Mouse (Mus musculus) MEL (cell line): ENCODE data around the gene Thap3. TPM values are rescaled to one million over a fixed set of nuclear protein-coding genes. Genes with fewer than 3 reads are reported as not detected.

Experiments
- DNase-seq: peaks from one replicate; pipeline ENCODE4 v3.0.0; 2011; ENCODE audit warnings: low read depth, low spot score
- H3K27ac ChIP-seq: 2 replicates; pipeline ENCODE4 v1.5.1; 2012; ENCODE audit warnings: low read depth, mild to moderate bottlenecking, control low read depth, low read length, moderate library complexity; ENCODE audit not compliant: control insufficient read depth
- H3K27me3 ChIP-seq, 2 experiments: fragments of 150-350 bp in 1 of 2; sonication (generic) in 1 of 2; 2 replicates each; pipeline ENCODE4 v1.6.1; 2012; ENCODE audit warnings: low read length in 2 of 2, mild to moderate bottlenecking in 2 of 2, improper control_type of control experiment in 1 of 2, moderate library complexity in 1 of 2; ENCODE audit not compliant: insufficient read depth in 2 of 2, control insufficient read depth in 1 of 2
- H3K36me3 ChIP-seq, 2 experiments: 2 replicates each; pipeline ENCODE4 v1.6.1; 2012 to 2014; ENCODE audit warnings: low read length in 2 of 2, improper control_type of control experiment in 1 of 2, inconsistent platforms in 1 of 2, mild to moderate bottlenecking in 1 of 2; ENCODE audit not compliant: insufficient read depth in 2 of 2, control insufficient read depth in 1 of 2
- H3K4me1 ChIP-seq, 2 experiments: fragments of 150-350 bp in 1 of 2; sonication (generic) in 1 of 2; 2 replicates each; pipeline ENCODE4 v1.6.1; 2012; ENCODE audit warnings: low read length in 2 of 2, improper control_type of control experiment in 1 of 2, mild to moderate bottlenecking in 1 of 2; ENCODE audit not compliant: insufficient read depth in 2 of 2, control insufficient read depth in 1 of 2
- H3K4me3 ChIP-seq, 2 experiments: fragments of 150-350 bp in 1 of 2; sonication (generic) in 1 of 2; 2 replicates each; pipeline ENCODE4 v1.5.1; 2012; ENCODE audit warnings: low read depth in 2 of 2, low read length in 2 of 2, mild to moderate bottlenecking in 2 of 2, moderate library complexity in 2 of 2, control low read depth in 1 of 2, improper control_type of control experiment in 1 of 2; ENCODE audit not compliant: control insufficient read depth in 1 of 2, insufficient read depth in 1 of 2
- H3K79me2 ChIP-seq: 2 replicates; pipeline ENCODE4 v1.6.1; 2012; ENCODE audit warnings: mild to moderate bottlenecking, low read length, moderate library complexity; ENCODE audit not compliant: control insufficient read depth, poor library complexity, insufficient read depth
- H3K9ac ChIP-seq: 2 replicates; pipeline ENCODE4 v1.6.1; 2012; ENCODE audit warnings: low read depth, mild to moderate bottlenecking, control low read depth, low read length, moderate library complexity; ENCODE audit not compliant: control insufficient read depth, poor library complexity, severe bottlenecking
- H3K9me3 ChIP-seq: fragments of 150-350 bp; sonication (generic); replicated peaks from 2 replicates; pipeline ENCODE4 v1.6.1; 2012; ENCODE audit warnings: mild to moderate bottlenecking, low read length, improper control_type of control experiment, moderate library complexity; ENCODE audit not compliant: insufficient read depth
- BHLHE40 ChIP-seq: IDR thresholded peaks from 2 replicates; pipeline ENCODE4 v1.6.1; 2012; ENCODE audit warnings: low read depth, mild to moderate bottlenecking, inconsistent platforms, low read length, improper control_type of control experiment, borderline replicate concordance
- CHD1 ChIP-seq: IDR thresholded peaks from 2 replicates; pipeline ENCODE4 v1.6.1; 2012; ENCODE audit warnings: low read depth, mild to moderate bottlenecking, inconsistent platforms, low read length, improper control_type of control experiment
- CHD2 ChIP-seq: IDR thresholded peaks from 2 replicates; pipeline ENCODE4 v1.6.1; 2011; ENCODE audit warnings: low read length, improper control_type of control experiment
- E2F4 ChIP-seq: IDR thresholded peaks from 2 replicates; pipeline ENCODE4 v1.6.1; 2011; ENCODE audit warnings: low read depth, low read length, improper control_type of control experiment, borderline replicate concordance
- EP300 ChIP-seq, 2 experiments: IDR thresholded peaks; 2 replicates each; pipeline ENCODE4 v1.6.1; 2011; ENCODE audit warnings: improper control_type of control experiment in 2 of 2, low read length in 2 of 2, low read depth in 1 of 2, mild to moderate bottlenecking in 1 of 2
- ETS1 ChIP-seq: IDR thresholded peaks from 2 replicates; pipeline ENCODE4 v1.6.1; 2012; ENCODE audit warnings: low read depth, mild to moderate bottlenecking, inconsistent platforms, low read length, improper control_type of control experiment, moderate library complexity
- GATA1 ChIP-seq: IDR thresholded peaks from 2 replicates; pipeline ENCODE4 v1.6.1; 2011; ENCODE audit warnings: low read depth, low read length, improper control_type of control experiment
- JUND ChIP-seq: IDR thresholded peaks from 2 replicates; pipeline ENCODE4 v1.6.1; 2011; ENCODE audit warnings: low read depth, mild to moderate bottlenecking, improper control_type of control experiment, low read length
- KAT2A ChIP-seq: conservative IDR thresholded peaks from 2 replicates; pipeline ENCODE4 v1.6.1; 2012; ENCODE audit warnings: low read depth, low read length, improper control_type of control experiment, inconsistent platforms
- MAFK ChIP-seq: IDR thresholded peaks from 2 replicates; pipeline ENCODE4 v1.6.1; 2011; ENCODE audit warnings: low read depth, mild to moderate bottlenecking, low read length, improper control_type of control experiment, borderline replicate concordance
- MAX ChIP-seq: IDR thresholded peaks from 2 replicates; pipeline ENCODE4 v1.6.1; 2011; ENCODE audit warnings: low read length, improper control_type of control experiment
- MAZ ChIP-seq: IDR thresholded peaks from 2 replicates; pipeline ENCODE4 v1.6.1; 2012; ENCODE audit warnings: low read depth, mild to moderate bottlenecking, inconsistent platforms, low read length, improper control_type of control experiment
- MEF2A ChIP-seq: IDR thresholded peaks from 2 replicates; pipeline ENCODE4 v1.6.1; 2014; ENCODE audit warnings: low read depth, mild to moderate bottlenecking, inconsistent platforms, low read length, improper control_type of control experiment; ENCODE audit not compliant: poor library complexity, insufficient replicate concordance, severe bottlenecking; ENCODE audit errors: extremely low read depth
- MXI1 ChIP-seq: IDR thresholded peaks from 2 replicates; pipeline ENCODE4 v1.6.1; 2011; ENCODE audit warnings: mild to moderate bottlenecking, low read depth, low read length, improper control_type of control experiment
- MYB ChIP-seq: IDR thresholded peaks from 2 replicates; pipeline ENCODE4 v1.6.1; 2011; ENCODE audit warnings: mild to moderate bottlenecking, low read depth, low read length, improper control_type of control experiment
- NELFE ChIP-seq: IDR thresholded peaks from 2 replicates; pipeline ENCODE4 v1.6.1; 2011; ENCODE audit warnings: low read depth, low read length, improper control_type of control experiment
- RAD21 ChIP-seq: IDR thresholded peaks from 2 replicates; pipeline ENCODE4 v1.6.1; 2011; ENCODE audit warnings: mild to moderate bottlenecking, low read depth, low read length, improper control_type of control experiment
- SIN3A ChIP-seq: IDR thresholded peaks from 2 replicates; pipeline ENCODE4 v1.6.1; 2012; ENCODE audit warnings: low read length, improper control_type of control experiment, inconsistent platforms
- TAL1 ChIP-seq: IDR thresholded peaks from 2 replicates; pipeline ENCODE4 v1.6.1; 2012; ENCODE audit warnings: mild to moderate bottlenecking, inconsistent platforms, low read length, moderate library complexity, mixed read lengths
- TBP ChIP-seq: IDR thresholded peaks from 2 replicates; pipeline ENCODE4 v1.8.0; 2011; ENCODE audit warnings: low read depth, low read length, improper control_type of control experiment
- TCF12 ChIP-seq: IDR thresholded peaks from 2 replicates; pipeline ENCODE4 v1.6.1; 2014; ENCODE audit warnings: low read depth, mild to moderate bottlenecking, inconsistent platforms, low read length, improper control_type of control experiment, moderate library complexity
- ZC3H11A ChIP-seq: IDR thresholded peaks from 2 replicates; pipeline ENCODE4 v1.6.1; 2012; ENCODE audit warnings: low read depth, mild to moderate bottlenecking, inconsistent platforms, low read length, improper control_type of control experiment
- ZKSCAN1 ChIP-seq: IDR thresholded peaks from 2 replicates; pipeline ENCODE4 v1.6.1; 2012; ENCODE audit warnings: low read depth, mild to moderate bottlenecking, inconsistent platforms, low read length, improper control_type of control experiment, moderate library complexity
- polyA plus RNA-seq, 2 experiments: library from polyadenylated mRNA; stranded (reverse) in 1 of 2; unstranded in 1 of 2; fragments of >175 nt in 1 of 2; fragments of >200 nt in 1 of 2; gene quantifications; 2 replicates each; pipeline versions ENCODE4 v1.2.1 to v1.2.4; 2012; ENCODE audit warnings: low replicate concordance in 2 of 2, low read depth in 1 of 2; ENCODE audit not compliant: insufficient read length in 2 of 2, insufficient read depth in 1 of 2, missing spikeins in 1 of 2
- total RNA-seq: library from RNA; depleted of rRNA; stranded (reverse); fragments of 300-350 nt; gene quantifications from 2 replicates; pipeline ENCODE4 v1.2.3, GENCODE M21; 2012

The Thap3 gene
- total and polyA plus RNA-seq, 3 experiments: 13.7 to 17.2 TPM; not detected in 1

- TF ChIP-seq MEF2A (no peak), MAFK (no peak), KAT2A (peak; percentile 96), ZKSCAN1 (no peak)
These were observed 7.6 kb upstream of the Thap3 start, which contains the start of gene Phf13 (continued) for GRCm38 (mm10) chr4:151996173-151996950.

GRCm38 (mm10) chr4:151995371-151996172 lies 6.8 kb upstream of the Thap3 start:
- Histone ChIP-seq H3K27ac (peak overlapping the region; percentile 27; the same call in 1 of the 2 replicates), H3K27me3 (no peaks in the 10 kb centered on the region), H3K4me3 (peak overlapping the region; percentile 83 to 85), H3K79me2 (peaks cover 6% of the 10 kb centered on the region; the same call in 1 of the 2 replicates), H3K9ac (peak overlapping the region; percentile 80), H3K36me3 (peaks cover 0 to 20% of the 10 kb centered on the region in 2 experiments; a peak in 2 of 4 replicates), H3K9me3 (no peaks in the 10 kb centered on the region), H3K4me1 (peaks cover 5 to 30% of the 10 kb centered on the region in 2 experiments)
- no peak for DNase-seq
- TF ChIP-seq MAX (no peak), EP300 (IDR thresholded peaks at IDR 0.05; ENCODE audit: low read depth in 1 of 2, low read length in 2 of 2) (no peak), SIN3A (no peak), CHD1 (no peak), MAFK (no peak), CHD2 (no peak), ZC3H11A (no peak), E2F4 (peak; percentile 54; the same call in 1 of the 2 replicates), NELFE (peak; percentile 11; the same call in 1 of the 2 replicates)

- Histone ChIP-seq H3K4me1 (peaks cover 5 to 25% of the 10 kb centered on the region in 2 experiments), H3K27ac (peak overlapping the region; percentile 42)
- peak; percentile 84 for DNase-seq
- TF ChIP-seq ETS1 (peak; percentile 94), MAFK (peak; percentile 67; the same call in 1 of the 2 replicates), GATA1 (peak; percentile 98), RAD21 (no peak), TBP (no peak), TAL1 (peak; percentile 84), NELFE (no peak), JUND (no peak), BHLHE40 (peak; percentile 75; the same call in 1 of the 2 replicates), MYB (peak; percentile 73), SIN3A (peak; percentile 82), MAX (peak; percentile 18; the same call in 1 of the 2 replicates), TCF12 (peak; percentile 98), MXI1 (peak; percentile 63), MAZ (peak; percentile 86; the same call in 1 of the 2 replicates), MEF2A (no peak)
These were observed 5.7 kb upstream of the Thap3 start for GRCm38 (mm10) chr4:151994228-151995171.

More at GRCm38 (mm10) chr4:151994228-151995171, 5.7 kb upstream of the Thap3 start:
- no peaks in the 10 kb centered on the region for H3K9me3 ChIP-seq
- peaks cover 6% of the 10 kb centered on the region; the same call in 1 of the 2 replicates for H3K79me2 ChIP-seq
- peak overlapping the region; percentile 50 for H3K9ac ChIP-seq
- H3K4me3 ChIP-seq: peak overlapping the region; percentile 30 to 52
- H3K36me3 ChIP-seq: peaks cover 0 to 18% of the 10 kb centered on the region in 2 experiments; a peak in 2 of 4 replicates
- H3K27me3 ChIP-seq: no peaks in the 10 kb centered on the region
